ENCODE assay signal across 15 mouse cellular contexts in genomic region chr3:108311688-108312087, GRCm38 (mm10). TPM values are rescaled to one million over a fixed set of nuclear protein-coding genes. Genes with fewer than 3 reads are reported as not detected.
"Had no signal": no experiment of that assay in that cellular context is flagged by ENCODE, and none has a peak within 500 bp of the region (broad histone marks: within the 10 kb centered on the region; RNA-seq: fewer than 3 reads in every experiment).

No protein-coding gene starts in this region.

- H3K27me3 ChIP-seq: limb, embryonic 12.5 days; megakaryocyte, embryonic 14.5 days; midbrain, embryonic 15.5 days; neural tube, embryonic 12.5 days had no signal

- DNase-seq: kidney, adult 9 months; kidney, postnatal 36 days; liver; thymus, postnatal 4 days had no signal

- ATAC-seq: midbrain, embryonic 15.5 days had no signal

- H3K4me2 ChIP-seq: limb, embryonic 12.5 days; midbrain, embryonic 11.5 days; midbrain, embryonic 15.5 days; neural tube, embryonic 12.5 days had no signal

- H3K9me3 ChIP-seq: limb, embryonic 12.5 days; megakaryocyte, embryonic 14.5 days; midbrain, embryonic 15.5 days; neural tube, embryonic 12.5 days had no signal

- H3K27ac ChIP-seq: kidney, postnatal 0 days; limb, embryonic 12.5 days; liver, embryonic 14.5 days; macrophage; midbrain, embryonic 15.5 days; neural tube, embryonic 12.5 days; stomach, postnatal 0 days had no signal

- H3K4me3 ChIP-seq: limb, embryonic 12.5 days; megakaryocyte, embryonic 14.5 days; midbrain, embryonic 15.5 days; neural tube, embryonic 12.5 days had no signal

- H3K4me1 ChIP-seq: limb, embryonic 12.5 days had no signal

- H3K9ac ChIP-seq: limb, embryonic 12.5 days; liver, embryonic 14.5 days; midbrain, embryonic 15.5 days; neural tube, embryonic 12.5 days had no signal

RNA-seq across cellular contexts. Expression of gene Mybphl, which starts 53.0 kb away (rescaled TPM):
- total RNA-seq: monocyte, adult 5-6 weeks; neutrophil, adult 5-6 weeks had no signal
- polyA plus RNA-seq: kidney, postnatal 0 days; limb, embryonic 12.5 days; macrophage; midbrain, embryonic 11.5 days; midbrain, embryonic 15.5 days; stomach, postnatal 0 days had no signal
